Mouse (Mus musculus): ENCODE measurements around the gene Kcna3. TPM values are rescaled to one million over a fixed set of nuclear protein-coding genes. Genes with fewer than 3 reads are reported as not detected.

Gene Kcna3
- total RNA-seq, 1 experiment from 2014 or later: 0.74 TPM

DNA sequence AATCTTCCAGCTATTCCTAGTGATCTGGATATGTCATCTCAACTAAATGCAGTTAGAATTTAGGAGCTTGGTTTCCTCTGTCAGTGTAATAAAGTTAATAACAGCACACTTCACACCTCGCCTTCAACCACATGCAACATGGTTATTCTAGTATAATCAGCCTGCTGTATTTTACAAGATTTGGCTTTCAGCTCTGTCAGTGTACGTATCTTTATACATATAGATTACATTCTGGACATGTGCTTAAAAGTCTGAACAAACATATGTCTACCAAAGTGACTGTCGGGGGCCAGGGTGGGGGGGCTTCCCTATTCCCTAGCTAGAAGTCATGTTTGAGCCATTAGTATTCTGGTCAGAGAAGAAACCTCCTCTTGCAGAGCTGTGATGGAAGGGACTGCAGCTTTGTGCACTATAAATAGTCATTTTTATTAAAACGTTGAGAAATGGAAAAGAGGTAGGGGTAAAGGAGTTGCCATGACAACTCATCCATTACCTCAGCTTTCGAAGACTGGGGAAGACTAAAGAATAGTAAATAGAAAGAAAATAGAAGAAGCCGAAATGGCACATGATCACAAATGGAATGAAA is 29.6 kb downstream of the Kcna3 start:
- no peak for DNase-seq

DNA sequence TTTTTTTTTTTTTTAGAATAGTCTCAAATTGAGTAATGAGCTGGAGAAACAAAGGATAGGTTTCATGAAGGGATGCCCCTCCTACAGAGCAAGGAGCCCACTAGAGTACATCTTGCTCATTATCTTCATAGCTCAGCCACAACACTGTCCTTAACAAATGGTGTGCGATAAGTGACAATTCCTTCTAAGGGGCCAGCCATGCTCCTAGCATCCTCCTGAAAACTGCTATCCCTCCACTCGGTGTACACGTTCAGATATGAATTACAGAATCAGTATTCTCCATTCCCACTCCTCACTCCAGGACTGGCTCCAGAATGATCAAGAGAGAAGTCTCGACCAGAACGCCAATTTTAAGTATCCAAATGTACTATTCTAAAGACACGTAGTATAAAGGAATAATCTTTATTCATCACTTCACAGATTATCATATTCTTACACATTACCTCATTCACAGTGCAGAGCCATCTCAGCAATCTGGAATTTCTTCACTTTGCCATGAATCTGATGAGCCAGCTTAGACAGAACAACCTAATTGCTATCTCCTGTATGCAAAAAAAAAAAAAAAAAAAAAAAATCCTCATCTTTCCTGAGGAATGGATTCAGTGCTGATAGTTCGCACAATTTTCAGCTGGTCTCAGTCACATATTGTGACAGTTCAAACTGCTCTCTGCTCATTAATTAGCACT is 30.3 kb downstream of the Kcna3 start:
- DNase-seq: no peak

GRCm38 (mm10) chr3:107067245-107067644 is 31.3 kb downstream of the Kcna3 start:
- DNase-seq: no peak

GRCm38 (mm10) chr3:107073863-107074262 is 37.9 kb downstream of the Kcna3 start:
- no peak for DNase-seq

DNA sequence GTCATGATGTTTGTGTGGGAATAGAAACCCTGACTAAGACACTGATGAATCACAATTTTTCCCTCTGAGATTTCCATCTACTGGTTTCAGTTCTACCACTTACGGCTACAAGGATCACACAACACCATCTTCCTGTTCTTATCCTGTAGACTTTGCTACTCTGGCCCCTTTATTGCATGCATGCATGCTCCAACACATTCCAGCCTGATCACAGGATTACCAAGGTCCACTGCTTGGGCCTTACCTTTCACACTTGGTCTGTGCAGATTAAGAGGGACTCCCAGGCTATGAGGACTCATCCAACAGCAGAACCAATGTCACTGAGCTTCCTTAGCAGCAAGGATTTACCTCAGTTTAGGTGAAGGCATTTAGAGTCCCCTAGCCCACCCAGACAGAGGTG is 39.7 kb downstream of the Kcna3 start:
- no peak for DNase-seq

- no peak for DNase-seq
Observed at GRCm38 (mm10) chr3:107076658-107077057, 40.7 kb downstream of the Kcna3 start.

- DNase-seq: no peak
Observed at GRCm38 (mm10) chr3:107077101-107077500, 41.1 kb downstream of the Kcna3 start.

GRCm38 (mm10) chr3:107080803-107081202 is 44.8 kb downstream of the Kcna3 start:
- no peak for DNase-seq

DNA sequence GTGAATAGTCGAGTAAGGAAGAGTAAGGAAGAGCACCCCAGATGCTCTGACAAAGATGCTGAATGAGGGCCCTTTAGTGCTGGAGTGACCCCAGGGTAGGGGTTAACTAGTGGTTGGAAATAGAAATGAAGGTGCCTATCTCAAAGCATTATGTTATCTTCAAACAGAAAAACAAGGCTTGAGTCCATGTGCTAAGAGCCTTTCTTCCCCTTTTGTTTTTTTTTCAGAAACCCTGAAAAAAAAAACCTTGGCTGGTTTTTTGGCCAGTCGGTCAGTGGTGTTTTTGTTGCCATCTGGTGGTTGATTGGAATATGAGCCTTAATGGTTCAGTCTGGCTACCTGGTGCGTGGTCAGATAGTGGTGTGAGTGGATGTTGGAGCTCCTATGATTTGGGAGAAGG is 45.3 kb downstream of the Kcna3 start:
- DNase-seq: no peak

DNA sequence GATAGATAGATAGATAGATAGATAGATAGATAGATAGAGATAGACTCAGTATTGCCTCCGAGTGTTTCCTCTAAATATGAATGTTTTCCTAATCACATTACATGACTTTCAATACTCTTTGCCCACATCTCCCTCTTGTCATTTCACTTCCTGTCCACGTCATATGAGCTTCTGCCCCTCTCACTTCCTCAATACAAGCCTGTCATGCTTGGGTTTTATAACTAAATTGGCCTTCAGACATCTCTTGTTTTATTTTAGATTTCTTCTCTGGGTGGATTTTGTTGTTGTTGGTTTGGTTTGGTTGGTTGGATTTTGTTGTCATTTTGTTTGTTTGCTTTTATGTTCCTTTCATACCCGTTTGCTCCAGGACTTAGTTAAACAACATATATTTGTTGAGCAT is 48.6 kb downstream of the Kcna3 start:
- DNase-seq: no peak

GRCm38 (mm10) chr3:107087410-107087809 is 51.4 kb downstream of the Kcna3 start:
- DNase-seq: no peak

Other genes with a start within 250 kb of the Kcna3 start
- 5.7 and 26.2 TPM in 2 replicates for gene Cd53, start 246.0 kb upstream of the Kcna3 start, total RNA-seq (2021)
- not detected in 2 replicates for gene Olfr266, start 209.9 kb upstream of the Kcna3 start, total RNA-seq (2021)
- gene Kcna2, start 65.0 kb downstream of the Kcna3 start, total RNA-seq (2021): 1.4 and 4.0 TPM in 2 replicates
- gene Kcna10, start 146.9 kb downstream of the Kcna3 start, total RNA-seq (2021): not detected in 2 replicates
- not detected in 2 replicates for gene Cym, start 185.6 kb downstream of the Kcna3 start, total RNA-seq (2021)
- gene A630076J17Rik, start 194.4 kb downstream of the Kcna3 start, total RNA-seq (2021): not detected in 2 replicates
- gene Prok1, start 203.5 kb downstream of the Kcna3 start, total RNA-seq (2021): 0.26 and 1.3 TPM in 2 replicates
- gene Lamtor5, start 242.7 kb downstream of the Kcna3 start, total RNA-seq (2021): 73.8 and 81.7 TPM in 2 replicates